Comparison of ENCODE assay signal across 11 mouse cellular contexts in the genomic region with DNA sequence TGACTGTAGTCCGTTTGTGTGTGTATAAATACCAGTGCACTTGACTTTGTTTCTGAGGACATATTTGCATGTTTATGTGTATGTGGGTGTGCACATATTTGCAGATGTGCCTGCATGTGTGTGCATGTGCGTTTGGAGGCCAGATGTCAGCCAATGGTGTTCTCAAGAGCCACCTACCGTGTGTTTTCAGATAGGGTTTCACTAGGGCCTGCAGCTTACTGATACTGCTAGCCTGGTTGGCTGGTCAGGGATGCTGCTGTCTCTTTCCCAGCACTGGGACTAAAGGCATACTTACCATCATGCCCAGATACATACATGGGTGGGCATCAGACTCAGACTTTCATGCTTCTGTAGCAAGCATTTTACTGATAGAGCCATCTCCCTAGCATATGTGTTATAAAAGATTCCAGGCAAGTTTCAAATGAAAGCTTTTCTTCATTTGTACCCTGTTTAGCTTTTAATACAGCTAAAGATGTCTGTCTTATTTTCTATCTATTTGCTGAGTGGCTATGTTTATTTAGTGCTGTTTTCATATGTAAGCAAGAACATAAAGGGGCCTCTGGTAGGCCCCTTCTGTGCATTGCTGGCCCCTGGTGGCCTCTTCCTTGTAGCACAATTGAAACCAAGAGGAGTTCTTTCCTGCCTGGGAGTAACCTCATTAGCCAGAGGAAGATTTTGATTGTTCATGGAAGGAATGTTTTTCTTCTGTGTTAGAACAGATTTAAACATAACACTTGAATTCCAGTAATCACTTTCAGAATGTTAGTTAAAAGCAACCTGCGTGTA. TPM values are rescaled to one million over a fixed set of nuclear protein-coding genes. Genes with fewer than 3 reads are reported as not detected.
DNase-seq lines count a peak whose midpoint lies in the region; ATAC-seq lines count a peak whose summit lies in the region.
"Had no signal": no experiment of that assay in that cellular context is flagged by ENCODE, and none has a peak within 500 bp of the region (broad histone marks: within the 10 kb centered on the region; RNA-seq: fewer than 3 reads in every experiment).

No protein-coding gene starts in this region.

- H3K27me3 ChIP-seq in kidney, embryonic 14.5 days (ENCODE audit: control insufficient read depth, insufficient read depth, low read length): no peaks in the 10 kb centered on the region
- no peaks in the 10 kb centered on the region for H3K27me3 ChIP-seq in kidney, embryonic 16.5 days (ENCODE audit: insufficient read depth, low read length)
- H3K27me3 ChIP-seq: limb, embryonic 15.5 days had no signal

- no peak overlapping the region for H3K9ac ChIP-seq in kidney, embryonic 14.5 days (ENCODE audit: low read depth, low read length)
- no peak overlapping the region for H3K9ac ChIP-seq in kidney, embryonic 16.5 days (replicated peaks; ENCODE audit: low read length)
- H3K9ac ChIP-seq: limb, embryonic 15.5 days had no signal

- WGBS in kidney, embryonic 14.5 days: 88% methylated on average over 4 of the region's 4 CpGs
- WGBS in kidney, embryonic 16.5 days: 82% methylated on average over 4 of the region's 4 CpGs

- no peak overlapping the region for H3K27ac ChIP-seq in kidney, embryonic 14.5 days (ENCODE audit: low read depth, low read length)
- H3K27ac ChIP-seq in kidney, embryonic 16.5 days (ENCODE audit: low read length): no peak overlapping the region
- H3K27ac ChIP-seq: limb, embryonic 15.5 days had no signal

- H3K4me1 ChIP-seq in kidney, embryonic 14.5 days (ENCODE audit: control insufficient read depth, insufficient read depth, low read length): no peaks in the 10 kb centered on the region
- H3K4me1 ChIP-seq in kidney, embryonic 16.5 days (ENCODE audit: insufficient read depth, low read length): no peaks in the 10 kb centered on the region
- H3K4me1 ChIP-seq: limb, embryonic 15.5 days had no signal

- H3K4me3 ChIP-seq in kidney, embryonic 14.5 days (ENCODE audit: low read length): no peak overlapping the region
- no peak overlapping the region for H3K4me3 ChIP-seq in kidney, embryonic 16.5 days (ENCODE audit: low read length)
- H3K4me3 ChIP-seq: limb, embryonic 15.5 days had no signal

- DNase-seq in kidney, postnatal 10 days: peak; percentile 28
- peak; percentile 25 for DNase-seq in NIH3T3 (ENCODE audit: low read depth)
- peak; percentile 2 for DNase-seq in embryo, embryonic 11.5 days (ENCODE audit: low read depth, low spot score)
- peak; percentile 10 for DNase-seq in naive thymus-derived CD4-positive, alpha-beta T cell, adult 2 months (ENCODE audit: low read depth)
- DNase-seq in cerebellum, adult 9-10 months: no peak
- DNase-seq: cerebellum, adult 9-11 months; kidney, adult 9 months had no signal

- H3K4me2 ChIP-seq in kidney, embryonic 14.5 days (replicated peaks; ENCODE audit: low read depth, low read length): no peak overlapping the region
- H3K4me2 ChIP-seq in kidney, embryonic 16.5 days (replicated peaks; ENCODE audit: low read depth, low read length): no peak overlapping the region
- H3K4me2 ChIP-seq: limb, embryonic 15.5 days had no signal

- no peak for ATAC-seq in kidney, embryonic 14.5 days (ENCODE audit: low FRiP score, low TSS enrichment)
- no peak for ATAC-seq in monocyte, adult 5-6 weeks (replicated peaks; ENCODE audit: insufficient number of reproducible peaks, low FRiP score, low TSS enrichment, poor library complexity, severe bottlenecking)
- ATAC-seq in kidney, embryonic 16.5 days (ENCODE audit: low FRiP score, low TSS enrichment): no peak

- H3K9me3 ChIP-seq in kidney, embryonic 14.5 days (ENCODE audit: control insufficient read depth, low read length): no peaks in the 10 kb centered on the region
- no peaks in the 10 kb centered on the region for H3K9me3 ChIP-seq in kidney, embryonic 16.5 days (ENCODE audit: low read length)
- H3K9me3 ChIP-seq: limb, embryonic 15.5 days had no signal

- peaks cover 30% of the 10 kb centered on the region; the same call in 1 of the 2 replicates for H3K36me3 ChIP-seq in kidney, embryonic 14.5 days (ENCODE audit: control insufficient read depth, insufficient read depth, low read length)
- peaks cover 28% of the 10 kb centered on the region for H3K36me3 ChIP-seq in kidney, embryonic 16.5 days (ENCODE audit: insufficient read depth, low read length)

RNA-seq across cellular contexts. Expression of a gene that starts 26.9 kb away (rescaled TPM):
- 0.80 and 0.86 TPM in 2 replicates for polyA plus RNA-seq in kidney, embryonic 14.5 days (2014; fragmentation: Nextera tagmentation; extraction: Ambion mirVana)
- total RNA-seq in monocyte, adult 5-6 weeks (2017): 0.19 TPM in 1 of 3 replicates, not detected in the others
- polyA plus RNA-seq in kidney, embryonic 16.5 days (2015; fragmentation: Nextera tagmentation; extraction: Ambion mirVana): 1.3 and 1.5 TPM in 2 replicates

RNA-seq across cellular contexts. Expression of a gene that starts 35.5 kb away (rescaled TPM):
- 15.4 and 22.2 TPM in 2 replicates for polyA plus RNA-seq in kidney, embryonic 14.5 days (2014; fragmentation: Nextera tagmentation; extraction: Ambion mirVana)
- 7.7 to 24.9 TPM (median 8.8 TPM) in 3 replicates for total RNA-seq in monocyte, adult 5-6 weeks (2017)
- polyA plus RNA-seq in kidney, embryonic 16.5 days (2015; fragmentation: Nextera tagmentation; extraction: Ambion mirVana): 17.8 and 22.9 TPM in 2 replicates

RNA-seq across cellular contexts. Expression of a gene that starts 35.7 kb away (rescaled TPM):
- 29.2 and 34.1 TPM in 2 replicates for polyA plus RNA-seq in kidney, embryonic 14.5 days (2014; fragmentation: Nextera tagmentation; extraction: Ambion mirVana)
- 10.7 to 18.0 TPM (median 13.4 TPM) in 3 replicates for total RNA-seq in monocyte, adult 5-6 weeks (2017)
- polyA plus RNA-seq in kidney, embryonic 16.5 days (2015; fragmentation: Nextera tagmentation; extraction: Ambion mirVana): 37.7 and 39.0 TPM in 2 replicates
